Mouse (Mus musculus): ENCODE data around the gene Ppm1n.
A peak's percentile ranks its signal among the peaks of the same experiment; 100 is the strongest.

Gene Ppm1n

DNA sequence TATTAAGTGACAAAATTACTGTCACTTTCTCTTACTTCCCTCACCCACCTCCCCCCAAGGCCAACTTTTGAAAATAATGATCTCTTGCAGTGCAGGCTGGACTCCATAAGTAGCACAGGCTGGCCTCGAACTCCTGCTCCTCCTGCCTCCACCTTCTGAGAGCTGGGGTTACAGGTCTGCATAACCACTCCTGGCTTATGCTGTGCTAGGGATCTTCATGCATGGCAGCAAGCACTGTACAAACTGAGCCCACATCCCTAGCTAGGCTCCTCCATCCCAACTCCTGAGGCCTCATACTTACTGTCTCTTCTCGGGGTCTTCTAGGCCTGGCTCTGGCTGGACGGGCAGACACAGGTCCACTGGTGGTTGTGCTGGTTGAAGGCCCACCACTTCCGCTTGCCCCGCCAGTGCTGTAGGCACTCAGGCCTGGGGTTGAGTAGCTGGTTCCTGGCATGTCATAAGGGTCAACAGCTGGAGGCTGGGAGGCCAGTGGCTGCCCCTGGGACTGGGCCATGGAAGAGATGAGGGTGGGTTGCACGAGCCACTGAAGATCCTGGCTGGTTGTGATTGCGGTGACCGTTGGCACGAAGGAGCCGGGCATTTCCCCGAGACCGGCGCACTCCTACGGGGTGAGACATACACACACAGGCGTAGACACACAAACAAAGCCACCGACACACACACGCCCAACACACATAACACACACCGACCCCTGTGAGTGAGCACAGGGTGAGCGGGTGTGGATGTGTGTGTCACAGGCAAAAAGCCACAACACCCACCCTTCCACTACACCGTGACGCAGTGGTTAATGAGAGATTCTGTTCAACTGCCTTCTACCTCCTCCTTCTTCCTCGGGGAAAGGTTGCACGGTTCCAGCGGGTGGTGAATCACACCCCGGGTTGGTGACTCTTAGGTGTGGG lies 27.2 kb upstream of the Ppm1n start:
- DNase-seq, result no peak

DNA sequence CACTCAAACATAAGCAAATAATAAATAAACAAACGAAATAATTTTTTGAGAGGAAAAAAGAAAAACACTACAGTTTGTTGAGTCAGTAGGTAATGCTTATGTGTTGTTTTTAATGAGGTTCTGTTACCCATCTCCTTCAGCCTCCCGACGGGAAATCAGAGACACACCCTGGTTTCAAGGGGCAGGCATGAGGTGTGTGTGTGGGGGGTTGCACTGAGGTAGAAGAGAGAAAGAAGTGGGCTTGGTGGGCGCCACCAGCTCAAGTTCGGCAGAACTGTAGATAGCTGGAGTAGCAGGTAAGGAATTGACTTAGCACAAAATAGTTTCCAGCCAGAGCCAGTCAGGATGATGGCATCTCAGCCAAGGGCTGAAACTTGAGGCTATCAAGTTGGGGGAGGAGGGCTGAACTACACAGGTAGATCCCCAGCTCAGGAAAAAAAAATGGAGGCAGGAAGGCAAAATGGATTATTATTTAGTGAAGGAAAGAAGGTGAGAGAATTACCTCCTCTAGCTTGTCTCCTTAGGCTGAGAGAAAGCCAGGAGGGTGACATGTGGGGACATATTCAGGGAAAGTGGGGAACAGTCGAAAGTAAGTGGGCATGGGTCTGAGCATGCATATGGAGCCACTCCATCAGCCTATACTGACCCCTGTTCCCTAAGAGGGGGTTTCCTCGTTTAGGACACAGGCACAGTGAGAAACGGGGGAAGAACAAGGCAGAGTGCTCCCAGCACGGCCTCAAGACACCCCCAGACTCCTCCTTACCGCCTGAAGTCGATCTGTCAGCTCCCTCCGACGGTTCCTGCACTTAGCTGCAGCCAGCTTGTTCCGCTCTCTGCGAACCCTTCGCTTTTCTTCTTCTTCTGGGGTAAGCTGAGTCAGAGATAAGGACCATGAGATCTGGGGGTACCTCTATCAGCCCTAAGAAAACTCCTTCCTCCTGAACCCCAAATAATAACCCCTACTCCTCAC lies 26.2 kb upstream of the Ppm1n start:
- no peak for DNase-seq

DNA sequence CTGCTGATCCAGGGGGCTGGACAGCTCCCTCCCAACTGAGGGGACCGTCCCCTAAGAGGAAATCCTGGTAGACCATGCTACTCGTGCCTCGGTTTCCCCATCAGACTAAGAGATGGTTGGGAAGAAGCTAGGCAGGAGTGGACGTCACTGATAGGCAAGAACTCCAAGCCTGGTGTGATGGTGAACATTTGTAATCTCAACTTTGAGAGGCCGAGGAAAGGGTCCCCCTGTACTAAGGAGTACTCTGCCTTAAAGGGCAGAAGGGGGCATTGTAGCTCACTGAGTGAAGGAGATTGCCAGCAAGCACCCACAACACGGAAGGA lies 25.5 kb upstream of the Ppm1n start:
- DNase-seq, result no peak

DNA sequence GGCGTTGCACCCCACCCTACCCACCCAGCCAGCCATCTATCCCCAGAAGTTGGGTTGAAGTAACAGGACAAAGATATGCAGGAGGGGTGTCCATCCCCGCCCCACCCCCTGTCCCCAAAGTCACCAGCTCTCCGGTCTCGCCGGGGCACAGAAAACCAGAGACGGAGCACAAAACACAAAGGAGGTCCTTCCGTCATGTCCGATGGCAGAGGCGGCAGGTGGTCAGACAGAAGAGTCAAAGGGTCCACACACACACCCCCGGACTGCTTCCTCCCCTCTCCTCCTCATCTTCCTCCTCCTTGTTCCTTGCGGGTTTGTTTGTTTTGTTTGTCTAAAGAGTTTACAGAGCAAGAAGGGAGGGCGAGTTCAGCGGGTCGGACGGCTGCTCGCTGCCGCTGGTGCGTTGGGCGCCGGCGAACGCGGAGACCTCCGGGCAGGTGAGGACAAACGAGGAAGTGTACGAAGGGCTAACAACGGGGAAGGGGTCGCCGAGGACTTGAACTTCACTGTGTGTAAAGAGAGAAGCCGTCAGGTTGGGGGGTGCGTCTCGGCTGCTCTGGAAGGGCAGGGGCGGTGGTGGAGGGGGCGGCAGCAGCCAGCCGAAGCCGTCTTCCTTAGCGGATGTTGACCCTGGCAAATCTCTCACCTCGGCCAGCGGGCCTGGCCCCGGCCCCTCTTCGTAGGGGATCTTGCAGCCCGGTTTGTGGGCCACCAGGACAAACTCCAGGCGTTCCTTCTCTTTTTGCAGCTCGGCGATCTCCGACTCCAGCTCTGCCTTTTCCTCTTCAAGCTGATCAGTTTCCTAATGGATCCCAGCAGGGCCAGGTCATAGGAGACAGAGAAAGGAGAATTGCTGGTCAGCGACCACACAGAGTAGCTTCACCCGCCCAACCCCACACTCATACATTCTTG lies 24.9 kb upstream of the Ppm1n start:
- DNase-seq, result peak; percentile 18

DNA sequence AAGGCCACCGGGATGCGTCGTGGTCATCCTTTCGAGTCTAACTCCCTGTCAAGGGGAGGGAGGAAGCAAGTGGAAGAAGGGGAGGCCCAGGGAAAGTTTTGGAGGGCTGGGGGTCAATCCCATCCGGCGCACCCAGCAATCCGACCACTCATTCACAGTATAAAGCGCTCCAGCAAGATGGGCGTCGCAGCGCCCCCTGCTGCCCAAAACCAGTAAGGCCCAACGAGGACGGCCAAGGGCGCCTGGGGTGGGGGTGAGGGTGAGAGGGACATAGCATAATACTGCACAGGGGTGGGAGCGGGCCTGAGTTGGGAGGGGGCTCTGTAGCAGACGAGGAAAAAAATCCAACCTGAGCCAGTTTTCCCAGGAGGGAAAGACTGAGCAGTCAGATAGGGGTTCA lies 23.9 kb upstream of the Ppm1n start:
- peak; percentile 85 for DNase-seq

DNA sequence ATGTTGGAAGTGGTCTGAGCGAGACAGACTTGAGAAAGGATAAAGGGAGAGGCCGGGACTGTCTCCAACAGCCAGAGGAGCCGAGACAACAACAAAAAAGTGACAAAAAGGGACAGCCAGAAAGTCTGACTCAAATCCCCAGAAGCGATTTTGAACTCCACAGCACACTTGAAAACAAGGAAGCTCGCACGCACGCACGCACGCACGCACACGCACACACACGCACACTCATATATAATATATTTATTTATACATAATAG lies 23.1 kb upstream of the Ppm1n start:
- DNase-seq, result no peak

DNA sequence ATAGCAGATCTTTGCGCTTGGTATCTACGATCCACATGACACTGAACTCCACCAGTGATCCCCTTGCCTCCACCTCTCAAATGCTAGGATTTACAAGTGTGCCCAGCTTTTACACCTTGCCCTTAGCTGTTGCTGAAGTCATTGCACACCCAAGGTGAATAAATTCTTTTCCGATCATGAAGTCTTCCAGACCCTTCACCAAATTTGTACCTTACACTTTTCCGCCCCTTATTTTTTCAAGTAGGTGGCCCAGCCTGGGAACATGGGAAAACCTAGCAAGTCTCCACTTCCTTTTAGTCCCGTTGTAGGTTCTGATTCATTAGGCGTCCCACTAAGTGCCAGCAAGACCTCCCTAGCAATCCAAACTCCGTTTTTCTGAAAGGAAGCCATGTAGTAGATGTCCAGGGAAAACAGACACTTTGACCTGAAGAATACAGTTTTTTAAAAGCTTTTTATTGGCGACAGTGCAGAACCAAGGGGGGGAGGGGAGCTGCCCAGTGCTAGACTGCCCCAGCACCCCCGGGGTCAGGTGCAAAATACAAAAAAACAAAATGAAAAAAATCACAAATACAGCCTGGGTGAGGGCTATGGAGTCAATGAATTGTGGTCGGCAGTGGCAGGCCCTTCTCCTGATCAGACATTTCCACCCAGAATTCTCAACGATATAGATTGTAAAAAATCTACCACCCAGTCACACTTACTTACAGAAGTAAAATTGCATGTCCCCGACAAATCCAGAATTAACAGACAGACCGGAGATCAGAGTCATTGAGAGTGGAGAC lies 22.6 kb upstream of the Ppm1n start:
- no peak for DNase-seq

DNA sequence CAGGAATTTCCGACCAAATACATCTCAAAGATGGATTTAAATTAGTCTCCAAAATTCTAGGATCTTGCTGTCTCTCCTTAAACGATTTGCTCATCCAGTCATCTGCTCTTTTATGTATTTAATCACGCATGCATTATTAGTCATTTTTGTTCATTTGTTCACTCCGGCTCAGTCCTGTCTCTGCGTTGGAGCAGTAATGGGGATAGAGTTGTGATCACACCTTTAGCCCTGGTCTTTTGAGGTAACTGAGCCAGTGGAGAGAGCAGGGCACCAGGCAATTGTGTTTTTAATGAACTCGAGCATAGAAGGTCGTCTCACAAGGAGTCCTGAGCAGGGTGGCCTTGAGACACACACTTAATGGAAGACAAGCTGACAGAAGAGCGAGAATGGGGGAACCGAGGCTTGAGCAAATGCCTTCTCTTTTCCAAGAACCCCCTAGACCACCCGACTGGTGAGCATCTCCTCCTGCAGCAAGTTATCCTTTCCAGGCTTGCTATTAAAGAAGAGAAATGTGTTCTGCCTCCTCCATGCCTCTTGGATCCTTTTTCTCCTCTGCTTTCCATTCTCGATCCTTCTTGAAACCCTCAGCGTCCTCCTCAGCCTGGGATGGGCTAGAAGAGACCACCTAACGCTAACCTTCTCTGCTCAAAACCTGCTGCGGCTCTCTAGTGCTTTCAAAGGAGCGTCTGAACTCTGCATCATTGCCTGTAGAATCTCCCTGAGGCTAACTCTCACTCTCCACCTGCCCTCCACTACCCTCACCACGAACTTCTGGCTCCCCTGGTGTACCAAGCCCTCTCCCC lies 21.8 kb upstream of the Ppm1n start:
- no peak for DNase-seq

DNA sequence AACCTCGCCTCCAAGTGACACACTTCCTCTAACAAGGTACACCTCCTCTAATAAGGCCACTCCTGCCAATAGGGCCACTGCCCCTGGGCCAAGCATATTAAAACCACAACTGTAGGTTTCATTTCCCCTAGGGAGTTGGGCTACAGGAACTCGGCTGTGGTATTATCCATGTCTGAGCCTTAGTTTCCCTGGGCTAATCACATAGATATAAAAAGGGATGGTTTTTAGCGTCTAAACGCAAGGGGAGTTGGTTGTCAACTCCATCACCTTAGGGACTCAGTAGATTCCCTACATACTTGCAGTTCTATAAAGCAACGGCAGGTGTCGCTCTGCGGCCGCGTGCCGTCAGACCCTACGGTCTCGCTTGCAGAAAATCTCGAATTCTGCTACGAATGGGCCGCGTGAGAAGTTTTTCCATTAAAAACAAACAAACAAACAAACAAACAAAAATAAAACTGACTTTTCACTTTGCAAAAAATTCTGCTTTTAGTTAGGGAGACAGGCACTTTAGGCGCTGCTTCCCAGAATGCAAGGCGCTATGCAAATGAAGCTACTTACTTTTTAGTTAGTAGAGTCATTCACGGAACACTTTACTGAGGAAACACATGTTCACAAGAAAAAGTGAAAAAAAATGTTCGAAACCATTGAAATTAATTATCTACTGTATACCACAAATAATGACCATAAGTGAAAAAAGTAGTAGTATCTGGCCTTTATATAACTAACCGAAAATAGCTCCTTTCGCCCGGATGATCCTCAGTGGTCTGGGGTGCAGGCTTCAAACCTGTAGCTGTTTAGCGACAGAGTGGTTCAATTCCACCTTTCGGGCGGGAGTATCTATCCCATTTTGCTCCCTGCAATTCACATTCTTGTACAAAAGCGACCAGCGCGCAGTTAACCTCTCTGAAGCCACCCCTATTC lies 20.9 kb upstream of the Ppm1n start:
- peak; percentile 85 for DNase-seq

DNA sequence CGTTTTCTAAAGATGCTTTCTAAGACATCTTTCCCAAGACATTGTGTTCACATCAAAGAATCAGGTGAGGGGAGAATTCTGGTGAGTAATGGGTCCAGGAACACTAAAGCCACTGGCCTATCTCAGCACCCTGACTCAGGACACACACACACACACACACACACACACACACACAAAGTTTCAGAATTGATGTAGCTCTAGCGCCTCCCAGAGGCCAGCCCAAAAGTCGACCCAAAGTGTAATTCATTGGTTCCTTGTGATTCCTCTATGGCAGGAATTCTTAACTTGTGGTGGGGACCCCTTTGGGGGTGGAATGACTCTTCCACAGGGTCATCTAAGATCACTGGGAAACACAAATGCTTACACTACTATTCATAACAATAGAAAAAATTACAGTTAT lies 19.3 kb upstream of the Ppm1n start:
- DNase-seq, result peak; percentile 68

DNA sequence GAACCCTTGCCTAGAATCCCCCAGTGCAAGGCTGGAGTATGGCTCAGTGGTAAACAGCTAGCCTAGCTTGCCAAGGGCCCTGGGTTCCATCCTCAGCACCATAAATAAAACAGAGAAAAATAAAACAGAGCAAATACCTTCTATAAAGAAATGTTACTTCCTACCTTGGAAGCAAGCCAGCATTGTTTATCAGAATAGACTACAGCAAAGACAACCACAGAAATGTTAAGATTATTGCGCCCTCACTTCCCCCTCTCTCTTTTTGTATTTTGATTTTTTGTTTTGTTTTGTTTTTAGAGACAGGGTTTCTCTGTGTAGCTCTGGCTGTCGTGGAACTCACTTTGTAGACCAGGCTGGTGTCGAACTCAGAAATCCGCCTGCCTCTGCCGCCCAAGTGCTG lies 17.9 kb upstream of the Ppm1n start:
- DNase-seq, result no peak

DNA sequence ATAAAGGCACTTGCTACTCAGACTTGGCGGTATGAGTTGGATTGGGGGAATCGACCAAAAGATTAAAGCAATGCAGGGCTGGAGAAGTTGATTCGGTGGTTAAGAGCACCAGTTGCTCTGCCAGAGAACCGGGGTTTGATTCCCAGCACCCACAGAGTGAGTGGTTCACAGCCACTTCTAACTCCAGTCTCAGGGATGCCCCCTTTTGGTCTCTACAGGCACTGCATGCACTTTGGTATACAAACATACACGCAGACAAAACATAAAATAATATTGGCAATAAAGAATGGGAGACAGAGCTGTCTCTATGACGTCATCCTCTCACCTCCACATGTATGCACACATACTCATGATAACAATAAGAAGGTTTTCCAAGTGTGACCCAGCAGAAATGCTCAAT lies 17.2 kb upstream of the Ppm1n start:
- no peak for DNase-seq

DNA sequence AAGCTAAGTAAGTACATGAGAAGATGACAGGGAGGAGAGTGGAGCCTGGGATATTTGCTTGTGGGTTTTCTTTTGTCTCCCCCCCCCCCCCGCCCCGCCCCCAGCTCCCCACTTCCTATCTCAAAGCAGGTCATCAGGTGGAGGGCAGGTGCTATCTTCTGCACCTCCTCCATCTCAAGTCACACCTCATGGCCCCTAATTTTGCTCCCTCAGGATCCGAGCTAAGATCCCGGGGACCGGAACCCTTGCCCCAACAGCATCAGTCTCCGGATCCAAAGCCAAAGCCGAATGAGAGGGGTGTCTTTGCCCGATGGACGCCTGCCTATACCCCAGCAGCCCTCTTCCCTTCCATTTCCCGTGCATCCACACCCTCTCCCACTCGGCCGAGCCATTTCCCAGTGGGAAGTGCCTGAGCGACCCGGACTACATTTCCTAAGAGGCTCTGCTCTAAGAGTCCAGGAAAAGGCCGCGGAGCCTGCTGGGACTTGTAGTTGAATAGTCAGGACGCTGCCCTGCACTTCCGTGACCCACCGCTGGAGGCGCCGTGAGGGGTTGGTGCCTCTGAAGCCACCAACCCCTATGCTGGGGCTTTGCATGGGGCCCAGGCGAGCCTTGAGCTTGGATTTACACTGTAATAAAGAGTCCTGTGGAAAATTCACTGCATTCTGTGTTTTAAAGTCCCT lies 15.8 kb upstream of the Ppm1n start:
- DNase-seq, result peak; percentile 96

DNA sequence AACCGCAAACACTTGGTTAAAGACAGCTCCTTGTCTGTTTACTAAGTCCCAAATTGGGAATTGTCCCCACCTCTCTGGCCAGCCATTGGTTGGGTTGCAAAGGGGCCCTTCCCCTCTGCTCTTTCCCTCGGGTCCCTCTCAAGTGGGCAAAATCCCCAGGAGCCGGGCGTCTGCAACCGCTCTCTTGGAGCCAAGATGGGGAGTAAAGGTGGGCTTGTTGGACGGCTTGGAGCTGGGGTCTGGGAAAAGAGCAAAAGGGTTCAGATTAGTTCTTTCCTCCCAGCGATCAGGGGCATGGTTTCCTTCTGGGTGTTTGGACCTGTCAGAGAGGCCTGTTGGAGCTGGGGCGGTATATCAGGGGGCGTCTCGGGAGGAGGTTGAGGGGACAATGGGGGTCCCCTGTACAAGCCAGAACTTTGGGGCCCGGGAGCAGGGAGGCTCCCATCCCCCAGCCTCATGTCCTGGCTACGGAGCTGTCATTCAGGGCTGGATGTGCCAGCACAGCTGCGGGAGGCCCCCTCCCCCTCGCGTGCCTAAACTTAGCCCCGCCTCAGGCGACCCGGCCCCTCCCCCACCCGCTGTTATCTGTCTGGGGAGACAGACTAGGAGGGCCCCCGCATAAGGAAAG lies 11.2 kb upstream of the Ppm1n start:
- peak; percentile 77 for DNase-seq

DNA sequence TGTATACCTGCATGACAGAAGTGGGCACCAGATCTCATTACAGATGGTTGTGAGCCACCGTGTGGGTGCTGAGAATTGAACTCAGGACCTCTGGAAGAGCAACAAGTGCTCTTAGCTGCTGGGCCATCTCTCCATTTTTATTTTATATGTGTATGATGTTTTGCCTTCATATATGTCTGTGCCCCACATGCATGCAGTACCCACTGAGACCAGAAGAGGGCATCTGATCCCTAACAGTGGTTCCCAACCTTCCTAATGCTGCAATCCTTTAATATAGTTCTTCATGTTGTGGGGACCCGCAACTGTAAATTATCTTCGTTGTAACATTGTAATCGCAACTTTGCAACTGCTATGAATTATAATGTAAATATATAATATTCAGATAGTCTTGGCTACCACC lies 4.9 kb upstream of the Ppm1n start:
- DNase-seq, result peak; percentile 52

DNA sequence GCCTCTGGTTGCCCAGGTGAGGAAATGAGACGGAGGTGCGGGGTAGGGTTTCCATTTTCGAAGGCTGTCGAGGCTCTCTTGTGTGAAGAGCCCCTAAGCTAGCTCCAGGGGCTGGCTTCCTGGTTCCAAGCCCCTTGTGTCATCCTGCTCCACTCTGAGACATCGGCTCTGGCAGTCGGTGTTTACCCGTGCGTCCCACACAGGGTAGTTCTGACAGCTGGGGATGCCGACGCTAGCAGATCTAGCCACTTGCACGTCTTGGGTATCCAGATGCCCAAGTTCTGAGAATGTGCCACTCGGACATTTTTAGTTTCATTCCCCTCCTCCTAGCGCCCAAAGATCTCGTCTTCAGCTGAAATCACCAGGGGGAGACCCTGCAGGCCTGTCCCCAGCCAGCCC lies 3.5 kb upstream of the Ppm1n start:
- DNase-seq, result no peak

DNA sequence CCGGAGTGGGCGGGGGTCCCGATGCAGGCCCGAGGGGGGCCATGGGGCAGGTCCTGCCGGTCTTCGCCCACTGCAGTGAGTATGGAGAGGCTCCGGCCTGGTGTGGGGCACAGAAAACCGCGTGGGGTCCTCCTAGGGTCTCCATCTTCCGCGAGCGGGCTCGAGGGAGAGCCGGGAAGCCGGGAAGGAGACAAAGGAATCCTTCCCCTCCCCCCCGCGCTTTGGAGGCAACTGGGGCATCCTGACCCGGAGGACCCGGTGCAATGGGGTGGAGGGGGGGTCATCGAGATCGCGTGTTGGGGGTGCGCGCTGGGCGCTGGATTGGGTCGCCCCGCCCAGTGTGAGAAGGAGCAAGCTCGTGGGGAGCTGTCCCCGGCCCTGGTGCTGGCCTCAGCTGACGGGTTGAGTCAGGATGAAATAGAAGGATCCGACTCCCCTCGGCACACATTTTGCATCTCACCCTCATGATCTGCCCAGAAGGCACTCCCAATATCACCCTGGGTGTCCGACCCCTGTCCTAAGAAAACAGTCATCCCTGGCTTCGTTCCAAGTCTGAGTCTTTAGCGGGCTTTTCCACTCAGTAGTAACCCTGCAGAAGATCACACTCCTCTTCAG lies 3.0 kb upstream of the Ppm1n start:
- peak; percentile 77 for DNase-seq

DNA sequence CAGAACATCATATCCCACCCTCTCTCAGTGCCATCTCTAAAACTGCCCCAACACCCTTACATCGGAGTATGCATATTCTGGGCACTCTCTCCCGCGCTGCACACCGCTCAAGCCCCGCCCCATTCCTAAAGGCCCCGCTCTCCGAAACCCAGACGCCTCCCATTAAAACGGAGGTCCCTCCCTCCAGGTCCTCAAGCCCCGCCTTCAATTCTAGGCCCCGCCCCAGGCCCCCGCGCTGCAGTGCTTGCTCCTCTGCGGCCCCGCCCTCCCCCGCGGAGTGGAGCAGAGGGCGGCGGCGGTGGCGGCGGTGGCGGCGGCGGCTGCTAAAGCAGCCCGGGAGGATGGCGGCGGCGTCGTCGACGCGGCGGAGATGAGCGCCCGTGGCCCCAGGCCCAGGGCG lies 2.5 kb upstream of the Ppm1n start, which contains the start of gene Rtn2:
Gene Rtn2 (plus strand): TSS at position 240 of the 400 bp plus-strand sequence.
- peak; percentile 89 for DNase-seq
